Mouse (Mus musculus): ENCODE data around the gene Cldn13. TPM values are rescaled to one million over a fixed set of nuclear protein-coding genes. Genes with fewer than 3 reads are reported as not detected.

The Cldn13 gene
- polyA plus RNA-seq, 1 experiment from 2014 or later = 152 TPM

- H3K9ac ChIP-seq (replicated peaks) = no peak overlapping the region
- H3K27me3 ChIP-seq (ENCODE audit: insufficient read depth, low read length) = no peaks in the 10 kb centered on the region
- ATAC-seq (no peak), DNase-seq (no peak)
- no peaks in the 10 kb centered on the region for H3K36me3 ChIP-seq (replicated peaks; ENCODE audit: insufficient read depth, low read length)
- no peaks in the 10 kb centered on the region for H3K9me3 ChIP-seq (ENCODE audit: low read length)
- no peak overlapping the region for H3K4me2 ChIP-seq (ENCODE audit: low read depth, low read length)
- 71% methylated on average over 3 of the region's 3 CpGs for WGBS (ENCODE audit: insufficient replicate concordance)
- no peaks in the 10 kb centered on the region for H3K4me1 ChIP-seq (ENCODE audit: insufficient read depth)
- H3K27ac ChIP-seq (ENCODE audit: low read depth) = no peak overlapping the region
- H3K4me3 ChIP-seq (ENCODE audit: low read depth, low read length) = no peak overlapping the region
- TF ChIP-seq CTCF (IDR thresholded peaks at IDR 0.05; ENCODE audit: low read depth) (no peak), EP300 (IDR thresholded peaks at IDR 0.05; ENCODE audit: low read depth) (no peak)
Measured at GRCm38 (mm10) chr5:134883077-134883476, 32.2 kb downstream of the Cldn13 start.

GRCm38 (mm10) chr5:134876801-134877200 is 38.5 kb downstream of the Cldn13 start:
- ATAC-seq = no peak
- no peak for TF ChIP-seq EP300 (IDR thresholded peaks at IDR 0.05; ENCODE audit: low read depth)
- no peak for TF ChIP-seq CTCF (IDR thresholded peaks at IDR 0.05; ENCODE audit: low read depth)
- no peaks in the 10 kb centered on the region for H3K36me3 ChIP-seq (replicated peaks; ENCODE audit: insufficient read depth, low read length)
- H3K9ac ChIP-seq (replicated peaks) = no peak overlapping the region; the same call in 1 of the 2 replicates
- WGBS (ENCODE audit: insufficient replicate concordance) = 69% methylated on average over 10 of the region's 10 CpGs
- no peak overlapping the region for H3K4me3 ChIP-seq (ENCODE audit: low read depth, low read length)
- H3K4me1 ChIP-seq (ENCODE audit: insufficient read depth) = no peaks in the 10 kb centered on the region
- no peaks in the 10 kb centered on the region for H3K27me3 ChIP-seq (ENCODE audit: insufficient read depth, low read length)
- H3K9me3 ChIP-seq (ENCODE audit: low read length) = no peaks in the 10 kb centered on the region
- H3K27ac ChIP-seq (ENCODE audit: low read depth) = no peak overlapping the region
- DNase-seq = no peak
- no peak overlapping the region for H3K4me2 ChIP-seq (ENCODE audit: low read depth, low read length)

GRCm38 (mm10) chr5:134875245-134875644 is 40.1 kb downstream of the Cldn13 start:
- 83% methylated on average over 5 of the region's 5 CpGs for WGBS (ENCODE audit: insufficient replicate concordance)
- H3K9me3 ChIP-seq (ENCODE audit: low read length) = no peaks in the 10 kb centered on the region
- H3K36me3 ChIP-seq (replicated peaks; ENCODE audit: insufficient read depth, low read length) = no peaks in the 10 kb centered on the region
- no peak for ATAC-seq
- H3K4me2 ChIP-seq (ENCODE audit: low read depth, low read length) = no peak overlapping the region
- H3K4me1 ChIP-seq (ENCODE audit: insufficient read depth) = no peaks in the 10 kb centered on the region
- H3K4me3 ChIP-seq (ENCODE audit: low read depth, low read length) = no peak overlapping the region
- H3K27ac ChIP-seq (ENCODE audit: low read depth) = no peak overlapping the region
- H3K9ac ChIP-seq (replicated peaks) = no peak overlapping the region
- DNase-seq = no peak
- no peaks in the 10 kb centered on the region for H3K27me3 ChIP-seq (ENCODE audit: insufficient read depth, low read length)
- TF ChIP-seq CTCF (IDR thresholded peaks at IDR 0.05; ENCODE audit: low read depth) (no peak), EP300 (IDR thresholded peaks at IDR 0.05; ENCODE audit: low read depth) (no peak)

- TF ChIP-seq EP300 (IDR thresholded peaks at IDR 0.05; ENCODE audit: low read depth) (no peak), CTCF (IDR thresholded peaks at IDR 0.05; ENCODE audit: low read depth) (no peak)
- ATAC-seq (no peak), DNase-seq (no peak)
- Histone ChIP-seq H3K4me1 (ENCODE audit: insufficient read depth) (no peaks in the 10 kb centered on the region), H3K27me3 (ENCODE audit: insufficient read depth, low read length) (no peaks in the 10 kb centered on the region), H3K36me3 (replicated peaks; ENCODE audit: insufficient read depth, low read length) (no peaks in the 10 kb centered on the region), H3K9me3 (ENCODE audit: low read length) (no peaks in the 10 kb centered on the region), H3K4me3 (ENCODE audit: low read depth, low read length) (no peak overlapping the region), H3K4me2 (ENCODE audit: low read depth, low read length) (no peak overlapping the region), H3K9ac (replicated peaks) (no peak overlapping the region), H3K27ac (ENCODE audit: low read depth) (no peak overlapping the region)
- 73% methylated on average over 21 of the region's 21 CpGs for WGBS (ENCODE audit: insufficient replicate concordance)
Measured at GRCm38 (mm10) chr5:134873956-134874879, 41.1 kb downstream of the Cldn13 start.

GRCm38 (mm10) chr5:134873034-134873433 is 42.3 kb downstream of the Cldn13 start:
- H3K27ac ChIP-seq (ENCODE audit: low read depth) = no peak overlapping the region
- H3K27me3 ChIP-seq (ENCODE audit: insufficient read depth, low read length) = no peaks in the 10 kb centered on the region
- no peaks in the 10 kb centered on the region for H3K36me3 ChIP-seq (replicated peaks; ENCODE audit: insufficient read depth, low read length)
- 74% methylated on average over 8 of the region's 8 CpGs for WGBS (ENCODE audit: insufficient replicate concordance)
- DNase-seq (no peak), ATAC-seq (no peak)
- no peaks in the 10 kb centered on the region for H3K4me1 ChIP-seq (ENCODE audit: insufficient read depth)
- no peak overlapping the region for H3K9ac ChIP-seq (replicated peaks)
- no peaks in the 10 kb centered on the region for H3K9me3 ChIP-seq (ENCODE audit: low read length)
- TF ChIP-seq EP300 (IDR thresholded peaks at IDR 0.05; ENCODE audit: low read depth) (no peak), CTCF (IDR thresholded peaks at IDR 0.05; ENCODE audit: low read depth) (no peak)
- no peak overlapping the region for H3K4me3 ChIP-seq (ENCODE audit: low read depth, low read length)
- H3K4me2 ChIP-seq (ENCODE audit: low read depth, low read length) = no peak overlapping the region

- DNase-seq (no peak), ATAC-seq (no peak)
- 56% methylated on average over 5 of the region's 5 CpGs for WGBS (ENCODE audit: insufficient replicate concordance)
- Histone ChIP-seq H3K27ac (ENCODE audit: low read depth) (no peak overlapping the region), H3K4me1 (ENCODE audit: insufficient read depth) (no peaks in the 10 kb centered on the region), H3K9me3 (ENCODE audit: low read length) (no peaks in the 10 kb centered on the region), H3K4me3 (ENCODE audit: low read depth, low read length) (no peak overlapping the region), H3K36me3 (replicated peaks; ENCODE audit: insufficient read depth, low read length) (no peaks in the 10 kb centered on the region), H3K9ac (replicated peaks) (no peak overlapping the region), H3K27me3 (ENCODE audit: insufficient read depth, low read length) (no peaks in the 10 kb centered on the region), H3K4me2 (ENCODE audit: low read depth, low read length) (no peak overlapping the region)
- TF ChIP-seq EP300 (IDR thresholded peaks at IDR 0.05; ENCODE audit: low read depth) (no peak), CTCF (IDR thresholded peaks at IDR 0.05; ENCODE audit: low read depth) (no peak)
Measured at GRCm38 (mm10) chr5:134872597-134872996, 42.7 kb downstream of the Cldn13 start.

All from liver, postnatal 0 days (tissue).